Mouse (Mus musculus) liver, embryonic 11.5 days (tissue): Measurements from ENCODE around the gene Amot. TPM values are rescaled to one million over a fixed set of nuclear protein-coding genes. Genes with fewer than 3 reads are reported as not detected.

Experiments used
- ATAC-seq: fragments of 200-750 bp; cut with Nextera tagmentation; replicated peaks from 2 replicates; pipeline ENCODE4 v1.8.0; 2017; ENCODE audit warnings: moderate number of reproducible peaks, mild to moderate bottlenecking, moderate TSS enrichment, moderate library complexity; ENCODE audit not compliant: low FRiP score
- DNase-seq: peaks from one replicate; pipeline ENCODE4 v3.0.0-alpha.2; 2017; ENCODE audit warnings: low spot score
- H3K27ac ChIP-seq: fragments of 300-500 bp; sonication (generic); 2 replicates; pipeline ENCODE4 v1.5.1; 2014; ENCODE audit warnings: mild to moderate bottlenecking, low read depth, low read length, control low read depth
- H3K27me3 ChIP-seq: fragments of 300-500 bp; sonication (generic); replicated peaks from 2 replicates; pipeline ENCODE4 v1.6.1; 2014; ENCODE audit warnings: low read length, mixed read lengths; ENCODE audit not compliant: control insufficient read depth, insufficient read depth
- H3K36me3 ChIP-seq: fragments of 300-500 bp; sonication (generic); 2 replicates; pipeline ENCODE4 v1.6.1; 2014; ENCODE audit warnings: mild to moderate bottlenecking, low read length, moderate library complexity, mixed read lengths; ENCODE audit not compliant: control insufficient read depth, insufficient read depth
- H3K4me1 ChIP-seq: fragments of 300-500 bp; sonication (generic); replicated peaks from 2 replicates; pipeline ENCODE4 v1.6.1; 2014; ENCODE audit warnings: low read length, mixed read lengths; ENCODE audit not compliant: control insufficient read depth, insufficient read depth
- H3K4me2 ChIP-seq: fragments of 300-500 bp; sonication (generic); 2 replicates; pipeline ENCODE4 v1.6.1; 2014; ENCODE audit warnings: mild to moderate bottlenecking, control low read depth, moderate library complexity
- H3K4me3 ChIP-seq: fragments of 300-500 bp; sonication (generic); 2 replicates; pipeline ENCODE4 v1.5.1; 2014; ENCODE audit warnings: low read depth, low read length, control low read depth
- H3K9ac ChIP-seq: fragments of 300-500 bp; sonication (generic); 2 replicates; pipeline ENCODE4 v1.6.1; 2014; ENCODE audit warnings: low read depth, low read length, control low read depth
- H3K9me3 ChIP-seq: fragments of 300-500 bp; sonication (generic); 2 replicates; pipeline ENCODE4 v1.6.1; 2016; ENCODE audit warnings: low read length, inconsistent platforms, mixed read lengths; ENCODE audit not compliant: control insufficient read depth
- WGBS: fragments of 180-500 bp; shearing (Covaris S2); extraction: QIAGEN DNeasy Blood & Tissue Kit; methylation state at CpG from one replicate; pipeline ENCODE4 v1.1.7; 2014; 5-methylcytosine and 5-hydroxymethylcytosine counted together
- polyA plus RNA-seq: library from polyadenylated mRNA; unstranded; fragments of >200 nt; fragmentation: Nextera tagmentation; extraction: Ambion mirVana; gene quantifications from 2 replicates; pipeline ENCODE4 v1.2.1, GENCODE M21; 2014

Gene Amot
- polyA plus RNA-seq, 1 experiment from 2014 or later: 11.7 TPM

GRCm38 (mm10) chrX:145461339-145461738, 43.6 kb downstream of the Amot start:
- Histone ChIP-seq H3K27ac (no peak overlapping the region), H3K36me3 (no peaks in the 10 kb centered on the region), H3K27me3 (no peaks in the 10 kb centered on the region), H3K4me3 (no peak overlapping the region), H3K9ac (no peak overlapping the region), H3K9me3 (no peaks in the 10 kb centered on the region), H3K4me1 (no peaks in the 10 kb centered on the region), H3K4me2 (no peak overlapping the region)
- ATAC-seq: no peak
- no peak for DNase-seq
- 81% methylated on average over 3 of the region's 3 CpGs for WGBS

DNA sequence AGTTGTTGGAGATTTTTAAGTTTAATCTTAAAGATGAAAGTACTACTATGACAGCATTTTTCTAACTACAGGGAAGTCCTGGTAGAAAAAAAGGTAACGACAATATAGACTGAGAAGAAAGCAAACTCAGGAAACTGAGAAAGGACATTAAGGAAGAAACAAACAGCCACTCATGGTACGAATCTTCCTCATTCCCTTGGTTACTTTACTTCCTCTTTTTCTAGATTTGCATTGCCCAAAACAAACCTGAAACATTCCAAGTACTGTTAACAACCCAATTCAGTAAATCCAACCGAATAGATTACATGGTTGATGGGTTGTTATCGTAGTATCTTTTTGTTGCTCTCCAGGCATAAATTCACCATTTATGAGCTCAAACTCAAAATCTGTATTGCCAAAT, 48.7 kb downstream of the Amot start:
- Histone ChIP-seq H3K4me1 (no peaks in the 10 kb centered on the region), H3K9me3 (no peaks in the 10 kb centered on the region), H3K27ac (no peak overlapping the region), H3K36me3 (no peaks in the 10 kb centered on the region), H3K4me3 (no peak overlapping the region), H3K4me2 (no peak overlapping the region), H3K9ac (no peak overlapping the region), H3K27me3 (no peaks in the 10 kb centered on the region)
- 68% methylated on average over 4 of the region's 4 CpGs for WGBS
- ATAC-seq: no peak
- DNase-seq: no peak

DNA sequence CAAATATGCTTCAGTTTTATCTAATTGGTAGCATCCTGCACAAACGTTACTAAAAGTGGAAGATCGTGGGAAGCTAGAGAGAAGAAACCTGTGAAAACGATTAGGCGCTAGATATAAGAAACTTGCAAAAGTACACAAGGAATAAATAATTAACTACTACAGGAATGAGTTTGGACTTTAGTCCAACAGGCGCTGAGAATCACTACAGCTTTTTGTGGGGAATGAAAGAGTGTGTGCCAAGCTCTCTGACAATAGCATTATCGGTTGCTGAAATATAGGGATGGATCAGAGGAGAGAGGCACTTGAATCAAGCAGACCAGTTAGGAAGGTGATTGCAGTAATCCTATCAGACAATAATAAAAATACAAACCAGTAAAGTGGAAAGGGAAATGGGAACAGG, 49.4 kb downstream of the Amot start:
- no peaks in the 10 kb centered on the region for H3K27me3 ChIP-seq
- no peaks in the 10 kb centered on the region for H3K9me3 ChIP-seq
- H3K36me3 ChIP-seq: no peaks in the 10 kb centered on the region
- H3K27ac ChIP-seq: no peak overlapping the region
- H3K9ac ChIP-seq: no peak overlapping the region
- ATAC-seq (no peak), DNase-seq (no peak)
- H3K4me1 ChIP-seq: no peaks in the 10 kb centered on the region
- H3K4me2 ChIP-seq: no peak overlapping the region
- WGBS: 89% methylated on average over 6 of the region's 6 CpGs
- H3K4me3 ChIP-seq: no peak overlapping the region

DNA sequence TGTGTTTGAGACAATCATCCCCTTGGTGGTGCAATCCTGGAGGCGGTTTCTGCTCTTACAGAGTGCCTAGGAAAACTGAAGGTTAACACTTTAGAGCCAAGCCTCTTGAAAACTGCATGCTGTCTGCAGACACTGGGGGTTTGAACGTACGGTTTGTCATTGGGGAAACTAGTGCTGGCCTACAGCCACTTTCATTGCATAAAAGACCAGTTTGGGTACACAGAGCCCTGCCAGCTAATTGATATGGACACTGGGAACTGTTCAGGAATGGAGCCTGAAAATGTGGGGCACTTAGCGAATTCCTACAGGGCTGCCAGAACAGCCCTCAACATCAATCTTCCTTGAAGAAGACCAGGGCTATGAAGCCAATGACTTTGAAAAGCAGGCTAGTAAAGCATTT, 50.2 kb downstream of the Amot start:
- Histone ChIP-seq H3K4me1 (no peaks in the 10 kb centered on the region), H3K36me3 (no peaks in the 10 kb centered on the region), H3K9me3 (no peaks in the 10 kb centered on the region), H3K27me3 (no peaks in the 10 kb centered on the region), H3K27ac (no peak overlapping the region), H3K4me2 (no peak overlapping the region), H3K9ac (no peak overlapping the region), H3K4me3 (no peak overlapping the region)
- no peak for DNase-seq
- 68% methylated on average over 4 of the region's 4 CpGs for WGBS
- no peak for ATAC-seq

- no peaks in the 10 kb centered on the region for H3K9me3 ChIP-seq
- WGBS: 85% methylated on average over 2 of the region's 2 CpGs
Observed at GRCm38 (mm10) chrX:145441526-145441925, 63.5 kb downstream of the Amot start.

DNA sequence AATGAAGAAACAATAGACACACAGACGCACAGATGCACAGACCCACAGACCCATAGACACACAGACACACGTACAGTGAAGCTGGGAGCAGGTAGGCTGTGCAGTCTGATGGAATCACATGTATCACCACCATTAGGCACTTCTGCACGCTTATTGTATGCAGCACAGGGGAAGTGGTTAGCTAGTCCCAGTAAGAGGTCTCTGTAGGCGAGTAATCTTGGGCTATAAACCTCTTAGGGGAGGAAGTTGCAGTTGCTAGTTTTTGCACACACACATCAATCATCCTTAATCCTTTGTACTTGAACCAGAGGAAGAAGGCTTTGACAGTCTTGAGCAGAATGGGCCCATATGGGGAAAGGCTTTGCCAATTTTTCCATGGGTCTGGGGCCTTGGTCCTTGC, 71.3 kb downstream of the Amot start:
- Histone ChIP-seq H3K27ac (no peak overlapping the region), H3K4me3 (no peak overlapping the region), H3K4me1 (no peaks in the 10 kb centered on the region), H3K4me2 (no peak overlapping the region), H3K36me3 (no peaks in the 10 kb centered on the region), H3K9ac (no peak overlapping the region), H3K9me3 (no peaks in the 10 kb centered on the region), H3K27me3 (no peaks in the 10 kb centered on the region)
- WGBS: 67% methylated on average over 4 of the region's 4 CpGs
- DNase-seq (no peak), ATAC-seq (no peak)

More at GRCm38 (mm10) chrX:145441526-145441925, 63.5 kb downstream of the Amot start:
- H3K36me3 ChIP-seq: no peaks in the 10 kb centered on the region
- no peak overlapping the region for H3K9ac ChIP-seq
- H3K4me1 ChIP-seq: no peaks in the 10 kb centered on the region
- ATAC-seq (no peak), DNase-seq (no peak)
- H3K27me3 ChIP-seq: no peaks in the 10 kb centered on the region
- no peak overlapping the region for H3K4me2 ChIP-seq
- H3K27ac ChIP-seq: no peak overlapping the region
- H3K4me3 ChIP-seq: no peak overlapping the region

DNA sequence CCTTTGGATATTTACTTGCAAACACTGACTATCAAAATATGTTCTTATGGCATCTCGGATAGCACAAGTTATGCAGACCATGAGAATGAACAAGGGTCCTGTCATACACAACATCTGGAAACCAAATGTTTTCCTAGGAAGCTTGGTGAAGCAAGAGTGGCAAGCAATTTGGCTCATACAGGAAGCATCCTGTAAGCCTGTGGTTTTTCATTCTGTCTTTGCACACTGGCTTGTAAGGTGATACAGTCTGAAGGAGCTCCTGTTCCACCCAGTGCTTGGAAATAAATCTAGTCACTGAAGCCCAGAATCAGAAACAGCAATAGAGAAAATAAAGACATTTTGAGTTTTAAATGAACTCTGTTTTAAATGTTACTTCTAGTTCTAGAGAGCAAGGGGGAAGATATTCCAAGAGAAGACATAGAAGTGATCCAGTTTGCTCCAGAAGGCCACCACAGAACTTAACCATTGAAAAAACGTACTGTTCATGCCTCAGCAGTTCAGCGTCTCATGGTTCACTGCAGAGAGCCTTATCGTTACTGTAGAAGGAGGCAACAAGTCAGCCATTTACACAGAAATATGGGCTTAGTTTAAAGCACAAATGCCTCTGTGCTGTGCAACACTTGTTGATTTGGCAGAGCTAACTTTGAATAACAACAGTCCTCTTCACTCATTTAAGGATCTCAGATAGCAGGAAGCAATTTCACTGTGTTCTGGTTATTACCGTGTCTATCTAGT, 74.0 kb downstream of the Amot start:
- no peak for ATAC-seq
- no peaks in the 10 kb centered on the region for H3K27me3 ChIP-seq
- H3K4me3 ChIP-seq: no peak overlapping the region
- no peak overlapping the region for H3K4me2 ChIP-seq
- DNase-seq: no peak
- no peaks in the 10 kb centered on the region for H3K36me3 ChIP-seq
- no peak overlapping the region for H3K27ac ChIP-seq
- H3K9me3 ChIP-seq: no peaks in the 10 kb centered on the region
- no peak overlapping the region for H3K9ac ChIP-seq
- H3K4me1 ChIP-seq: no peaks in the 10 kb centered on the region
- WGBS: 81% methylated on average over 5 of the region's 5 CpGs

DNA sequence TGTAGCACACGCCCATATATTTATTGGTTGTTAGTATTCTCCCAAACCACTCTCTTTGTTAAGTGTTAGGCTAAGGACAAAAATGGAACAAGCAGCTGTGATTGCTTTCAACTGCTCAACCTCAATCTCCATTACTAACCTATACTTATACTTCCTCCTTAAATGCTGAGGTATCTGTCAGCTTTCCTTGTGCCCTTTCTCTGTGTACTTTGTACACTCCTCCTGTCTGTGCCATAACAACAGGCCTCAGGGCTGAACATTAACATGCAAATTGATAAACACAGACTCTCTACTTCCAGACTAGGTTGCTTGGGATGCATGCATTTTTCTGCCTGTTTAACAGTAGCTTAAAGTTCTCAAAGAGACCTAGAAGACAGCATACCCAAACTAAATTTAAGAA, 76.2 kb downstream of the Amot start:
- Histone ChIP-seq H3K4me1 (no peaks in the 10 kb centered on the region), H3K9ac (no peak overlapping the region), H3K27ac (no peak overlapping the region), H3K36me3 (no peaks in the 10 kb centered on the region), H3K9me3 (no peaks in the 10 kb centered on the region), H3K4me3 (no peak overlapping the region), H3K27me3 (no peaks in the 10 kb centered on the region), H3K4me2 (no peak overlapping the region)
- DNase-seq: no peak
- no peak for ATAC-seq
- whole genome bisulfite sequencing: 74% methylated on average over 1 of the region's 1 CpGs

DNA sequence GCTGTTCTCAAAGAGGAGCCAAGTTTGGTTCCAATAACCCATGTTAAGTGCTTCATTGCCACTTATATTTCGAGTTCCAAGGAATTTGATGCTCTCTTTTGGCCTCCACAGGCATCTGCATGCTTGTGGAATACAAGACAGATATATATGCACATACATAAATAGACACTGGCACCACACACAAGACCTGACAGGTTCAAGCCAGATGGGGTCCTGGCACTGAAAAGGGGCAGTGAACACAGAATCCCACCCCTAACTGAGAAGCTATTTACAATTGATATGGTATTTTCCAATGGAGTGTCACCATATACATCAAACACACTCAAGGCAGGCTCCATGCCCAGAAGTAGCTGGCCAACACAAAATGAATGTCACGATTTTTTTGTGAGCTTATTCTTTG, 81.0 kb downstream of the Amot start:
- H3K9me3 ChIP-seq: no peaks in the 10 kb centered on the region
- no peaks in the 10 kb centered on the region for H3K4me1 ChIP-seq
- H3K36me3 ChIP-seq: no peaks in the 10 kb centered on the region
- ATAC-seq (no peak), DNase-seq (no peak)
- H3K4me2 ChIP-seq: no peak overlapping the region
- 50% methylated on average over 2 of the region's 2 CpGs for WGBS
- no peak overlapping the region for H3K27ac ChIP-seq
- no peaks in the 10 kb centered on the region for H3K27me3 ChIP-seq
- no peak overlapping the region for H3K4me3 ChIP-seq
- no peak overlapping the region for H3K9ac ChIP-seq
